ENCODE assay signal across 9 mouse cellular contexts in the genomic region with DNA sequence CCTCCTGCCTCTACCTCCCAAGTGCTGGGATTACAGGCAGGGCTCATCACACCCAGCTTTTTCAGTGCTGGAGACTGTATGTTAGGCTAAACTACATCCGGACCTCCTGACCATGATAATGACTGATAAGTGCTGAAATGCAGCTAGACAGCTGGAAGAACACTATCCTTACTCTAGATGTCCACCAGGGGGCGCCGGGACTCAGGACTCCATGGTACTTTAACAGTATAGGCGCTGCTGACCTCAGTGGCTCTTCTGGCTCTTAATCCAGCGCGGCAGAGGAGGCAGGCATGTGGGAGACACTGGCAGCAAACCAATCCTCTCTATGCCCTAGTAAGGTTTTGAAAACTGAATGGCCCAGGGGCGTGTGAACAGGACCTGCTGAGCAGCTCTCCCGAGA. TPM values are rescaled to one million over a fixed set of nuclear protein-coding genes. Genes with fewer than 3 reads are reported as not detected.
DNase-seq lines count a peak whose midpoint lies in the region; ATAC-seq lines count a peak whose summit lies in the region.
"Had no signal": no experiment of that assay in that cellular context is flagged by ENCODE, and none has a peak within 500 bp of the region (broad histone marks: within the 10 kb centered on the region; RNA-seq: fewer than 3 reads in every experiment).

No protein-coding gene starts in this region.

- H3K27me3 ChIP-seq in hindbrain, embryonic 14.5 days (ENCODE audit: control insufficient read depth, insufficient read depth, low read length): no peaks in the 10 kb centered on the region
- H3K27me3 ChIP-seq: limb, embryonic 15.5 days had no signal

- no peak overlapping the region for H3K4me2 ChIP-seq in hindbrain, embryonic 14.5 days (replicated peaks)
- H3K4me2 ChIP-seq: limb, embryonic 15.5 days had no signal

- H3K9me3 ChIP-seq in hindbrain, embryonic 14.5 days (ENCODE audit: control insufficient read depth, low read length): no peaks in the 10 kb centered on the region
- H3K9me3 ChIP-seq: limb, embryonic 15.5 days had no signal

- H3K9ac ChIP-seq in hindbrain, embryonic 14.5 days: no peak overlapping the region
- H3K9ac ChIP-seq: limb, embryonic 15.5 days had no signal

- no peak overlapping the region for H3K27ac ChIP-seq in hindbrain, embryonic 14.5 days
- H3K27ac ChIP-seq: limb, embryonic 15.5 days had no signal

- no peak overlapping the region for H3K4me3 ChIP-seq in hindbrain, embryonic 14.5 days (replicated peaks; ENCODE audit: low read length)
- H3K4me3 ChIP-seq: limb, embryonic 15.5 days had no signal

- H3K4me1 ChIP-seq in hindbrain, embryonic 14.5 days (replicated peaks; ENCODE audit: control insufficient read depth, insufficient read depth, low read length): peaks cover 7% of the 10 kb centered on the region

- ATAC-seq in frontal cortex, adult (ENCODE audit: low TSS enrichment): peak; percentile 77; the same call in 1 of the 2 replicates
- peak; percentile 69 for ATAC-seq in hindbrain, embryonic 14.5 days (ENCODE audit: low FRiP score)

- H3K36me3 ChIP-seq in hindbrain, embryonic 14.5 days (replicated peaks; ENCODE audit: control insufficient read depth, insufficient read depth): no peaks in the 10 kb centered on the region
- H3K36me3 ChIP-seq: limb, embryonic 15.5 days had no signal

- 11% methylated on average over 8 of the region's 8 CpGs for WGBS in hindbrain, embryonic 14.5 days

- DNase-seq in Muller cell, postnatal 12 days (ENCODE audit: inconsistent ontology term): peak; percentile 93
- peak; percentile 89 for DNase-seq in cerebellum, adult 9-10 months
- peak; percentile 86 for DNase-seq in hindbrain, embryonic 14.5 days (ENCODE audit: low spot score)
- peak; percentile 76 to 84 for DNase-seq in layer of hippocampus, postnatal 14 days (ENCODE audit: low spot score in 2 of 2)
- DNase-seq in lung, postnatal 14 days: peak; percentile 92
- peak; percentile 77 for DNase-seq in ovary, postnatal 36 days (ENCODE audit: low spot score)
- DNase-seq in thymus, postnatal 10 days (ENCODE audit: low spot score in 2 of 2): peak; percentile 67 to 90

RNA-seq across cellular contexts. Expression of gene Tnk2, which starts 5.2 kb away (rescaled TPM):
- polyA plus RNA-seq in hindbrain, embryonic 14.5 days (2014; fragmentation: Nextera tagmentation; extraction: Ambion mirVana): 17.4 and 20.0 TPM in 2 replicates
- 100 to 1,000 TPM; 120 to 124 TPM for total RNA-seq in layer of hippocampus, postnatal 14 days (2021)

RNA-seq across cellular contexts. Expression of gene Tfrc, which starts 29.8 kb away (rescaled TPM):
- polyA plus RNA-seq in hindbrain, embryonic 14.5 days (2014; fragmentation: Nextera tagmentation; extraction: Ambion mirVana): 54.0 and 65.1 TPM in 2 replicates
- 100 to 1,000 TPM in 1 of 2 experiments, 10 to 100 TPM in 1; 83.5 to 111 TPM for total RNA-seq in layer of hippocampus, postnatal 14 days (2021)
